Mouse (Mus musculus) intestine, postnatal 0 days (tissue): ENCODE measurements around the gene Sult2b1. TPM values are rescaled to one million over a fixed set of nuclear protein-coding genes. Genes with fewer than 3 reads are reported as not detected.

Experiments used
- ATAC-seq: fragments of 200-750 bp; cut with Nextera tagmentation; 2 replicates; pipeline ENCODE4 v1.8.0; 2017; ENCODE audit warnings: mild to moderate bottlenecking, moderate TSS enrichment, moderate library complexity
- H3K27ac ChIP-seq: fragments of 300-500 bp; sonication (generic); 2 replicates; pipeline ENCODE4 v1.5.1; 2014; ENCODE audit warnings: mild to moderate bottlenecking, low read depth, low read length, moderate library complexity
- H3K27me3 ChIP-seq: fragments of 300-500 bp; sonication (generic); replicated peaks from 2 replicates; pipeline ENCODE4 v1.6.1; 2014; ENCODE audit warnings: low read length, mixed read lengths; ENCODE audit not compliant: control insufficient read depth, insufficient read depth
- H3K36me3 ChIP-seq: fragments of 300-500 bp; sonication (generic); 2 replicates; pipeline ENCODE4 v1.6.1; 2014; ENCODE audit warnings: mild to moderate bottlenecking, moderate library complexity; ENCODE audit not compliant: control insufficient read depth, insufficient read depth
- H3K4me1 ChIP-seq: fragments of 300-500 bp; sonication (generic); replicated peaks from 2 replicates; pipeline ENCODE4 v1.6.1; 2014; ENCODE audit warnings: antibody characterized with exemption, low read length, mixed read lengths; ENCODE audit not compliant: control insufficient read depth, insufficient read depth
- H3K4me2 ChIP-seq: fragments of 300-500 bp; sonication (generic); replicated peaks from 2 replicates; pipeline ENCODE4 v1.6.1; 2014; ENCODE audit warnings: low read depth, mild to moderate bottlenecking, moderate library complexity
- H3K4me3 ChIP-seq: fragments of 300-500 bp; sonication (generic); 2 replicates; pipeline ENCODE4 v1.5.1; 2014; ENCODE audit warnings: low read depth, low read length
- H3K9ac ChIP-seq: fragments of 300-500 bp; sonication (generic); 2 replicates; pipeline ENCODE4 v1.6.1; 2014; ENCODE audit warnings: mild to moderate bottlenecking, low read depth, low read length
- H3K9me3 ChIP-seq: fragments of 300-500 bp; sonication (generic); 2 replicates; pipeline ENCODE4 v1.6.1; 2016; ENCODE audit warnings: mixed run types; ENCODE audit not compliant: control insufficient read depth
- CTCF ChIP-seq: sonication (generic); IDR thresholded peaks from 2 replicates; pipeline ENCODE4 v1.5.1; 2016; ENCODE audit warnings: low read depth, mild to moderate bottlenecking, control low read depth, antibody characterized with exemption, moderate library complexity
- WGBS: fragments of 180-500 bp; shearing (Covaris S2); extraction: QIAGEN DNeasy Blood & Tissue Kit; methylation state at CpG from one replicate; pipeline ENCODE4 v1.1.7; 2014; 5-methylcytosine and 5-hydroxymethylcytosine counted together
- polyA plus RNA-seq: library from polyadenylated mRNA; unstranded; fragments of >200 nt; fragmentation: Nextera tagmentation; extraction: Ambion mirVana; gene quantifications from 2 replicates; pipeline ENCODE4 v1.2.1, GENCODE M21; 2015

Gene Sult2b1
- 36.7 and 37.1 TPM in 2 replicates for polyA plus RNA-seq

DNA sequence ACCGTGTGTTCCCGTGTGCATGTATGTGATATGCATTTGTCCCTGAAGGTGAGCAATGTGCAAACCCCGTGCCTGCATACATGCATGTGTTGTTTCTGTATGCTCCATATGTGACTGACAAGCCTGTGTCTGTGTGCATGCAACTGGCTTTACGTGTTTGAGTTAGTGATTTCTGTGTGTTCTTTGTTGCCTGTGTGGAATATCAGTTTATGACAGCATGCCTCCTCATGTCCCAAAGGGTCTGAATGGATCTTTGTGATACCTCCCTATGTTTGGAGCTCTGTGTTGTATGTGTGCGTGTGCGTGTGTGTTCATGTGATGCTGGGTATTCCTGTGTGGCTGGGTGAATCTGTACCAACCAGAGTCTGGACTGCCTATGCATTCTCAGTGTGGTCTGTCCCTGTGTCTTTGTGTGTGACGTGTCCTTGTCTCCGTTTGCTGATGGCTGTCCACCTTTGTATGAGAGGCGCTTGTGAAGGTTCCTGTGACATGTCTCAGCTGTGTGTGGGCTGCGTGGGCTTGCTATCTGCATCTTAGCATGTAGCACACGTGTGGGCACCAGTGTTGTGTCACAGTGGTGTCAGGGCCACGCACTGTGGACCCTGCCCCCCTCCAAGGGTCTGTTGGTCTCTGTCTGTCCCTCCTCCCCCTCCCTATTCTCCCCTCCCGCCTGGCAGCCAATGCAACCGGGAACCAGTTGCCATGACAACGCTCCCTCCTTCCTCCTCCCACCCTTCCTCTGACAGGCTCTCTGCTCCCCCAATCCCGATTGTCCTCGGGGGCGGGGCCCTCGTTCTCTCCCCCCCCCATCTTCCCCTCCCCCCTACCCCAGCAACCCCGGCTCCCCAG is at the start of gene Sult2b1:
Gene Sult2b1 (minus strand): TSS at position 146 of the 849 bp plus-strand sequence.
- H3K27me3 ChIP-seq: peaks cover 32% of the 10 kb centered on the region
- H3K4me3 ChIP-seq: peak within 1 kb of the TSS; percentile 52
- no peak within 1 kb of the TSS for H3K27ac ChIP-seq
- H3K36me3 ChIP-seq: no peaks in the 10 kb centered on the region; the same call in 1 of the 2 replicates
- no peaks in the 10 kb centered on the region for H3K9me3 ChIP-seq
- peaks cover 12% of the 10 kb centered on the region; the same call in 1 of the 2 replicates for H3K4me1 ChIP-seq
- TF ChIP-seq CTCF: no peak
- peak within 1 kb of the TSS; percentile 51 for H3K9ac ChIP-seq
- whole genome bisulfite sequencing: 26% methylated on average over 17 of the region's 20 CpGs
- ATAC-seq: no peak
- H3K4me2 ChIP-seq: peak within 1 kb of the TSS; percentile 94

DNA sequence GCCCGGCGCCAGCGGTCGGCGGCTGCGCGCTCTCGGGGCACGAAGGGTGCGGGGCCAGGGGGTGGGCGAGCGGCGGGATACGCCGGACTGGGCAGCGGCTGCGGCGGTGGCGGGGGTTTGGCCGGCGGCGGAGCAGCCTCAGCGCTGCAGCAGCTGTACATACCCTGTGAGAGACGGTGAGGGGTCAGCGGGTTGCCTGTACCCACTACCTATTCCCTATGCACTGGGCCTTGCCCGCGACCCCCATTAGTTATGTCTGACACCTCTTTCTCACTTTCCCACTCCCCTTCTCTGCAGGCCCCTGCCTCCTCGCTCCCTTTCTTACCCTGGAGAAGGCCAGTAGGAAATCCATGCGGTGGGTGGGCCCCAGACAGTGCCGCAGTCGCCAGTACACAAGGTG is 49.5 kb upstream of the Sult2b1 start:
- peak overlapping the region; percentile 74 for H3K4me2 ChIP-seq
- no peaks in the 10 kb centered on the region; the same call in 1 of the 2 replicates for H3K4me1 ChIP-seq
- no peak for ATAC-seq
- H3K9me3 ChIP-seq: no peaks in the 10 kb centered on the region
- 7% methylated on average over 31 of the region's 31 CpGs for WGBS
- no peak overlapping the region for H3K9ac ChIP-seq
- H3K27me3 ChIP-seq: peaks cover 37% of the 10 kb centered on the region
- TF ChIP-seq CTCF: no peak
- no peak overlapping the region for H3K27ac ChIP-seq
- peak overlapping the region; percentile 46 for H3K4me3 ChIP-seq
- H3K36me3 ChIP-seq: 0 out of 2 replicates have a peak, but pooled peaks cover 1% of the 10 kb centered on the region

DNA sequence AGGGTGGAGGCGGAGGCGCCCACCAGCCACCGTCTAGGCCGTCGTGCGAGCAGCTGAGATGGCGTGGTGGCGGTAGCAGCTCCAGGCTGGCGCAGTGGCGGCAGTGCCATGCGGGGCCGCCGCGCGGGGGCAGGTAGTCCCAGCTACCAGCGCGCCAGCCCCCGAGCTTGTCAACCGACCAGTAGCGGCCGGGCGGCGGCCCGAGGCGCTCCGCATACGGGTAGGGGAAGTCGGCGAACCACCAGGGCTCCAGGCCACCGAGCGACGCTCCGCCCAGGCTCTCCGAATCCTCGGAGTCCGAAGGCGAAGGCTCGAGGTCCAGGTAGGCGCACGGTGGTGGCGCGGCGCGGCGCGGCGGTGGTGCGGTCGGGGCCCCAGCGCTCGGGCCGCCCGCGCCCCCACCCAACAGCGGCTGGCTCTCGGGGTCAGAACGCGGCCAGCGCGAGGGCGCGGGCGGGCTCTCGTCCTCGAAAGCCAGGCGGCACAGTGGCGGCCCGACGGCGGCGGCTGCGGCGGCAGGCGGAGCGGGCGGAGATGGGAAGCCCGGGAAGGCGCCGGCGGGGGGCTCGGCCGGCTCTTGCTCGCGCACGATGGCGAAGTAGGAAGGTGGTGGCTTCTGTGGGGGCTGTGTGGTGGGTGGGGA is 48.8 kb upstream of the Sult2b1 start:
- no peak for TF ChIP-seq CTCF
- peaks cover 8% of the 10 kb centered on the region; the same call in 1 of the 2 replicates for H3K36me3 ChIP-seq
- no peaks in the 10 kb centered on the region; the same call in 1 of the 2 replicates for H3K4me1 ChIP-seq
- H3K27me3 ChIP-seq: peaks cover 37% of the 10 kb centered on the region
- 0 out of 2 replicates have a peak overlapping the region, but pooled peaks have one; percentile 1 for H3K9ac ChIP-seq
- peak overlapping the region; percentile 46 for H3K4me3 ChIP-seq
- ATAC-seq: no peak
- H3K4me2 ChIP-seq: peak overlapping the region; percentile 74
- no peak overlapping the region for H3K27ac ChIP-seq
- no peaks in the 10 kb centered on the region for H3K9me3 ChIP-seq
- WGBS: 0% methylated on average over 84 of the region's 86 CpGs

DNA sequence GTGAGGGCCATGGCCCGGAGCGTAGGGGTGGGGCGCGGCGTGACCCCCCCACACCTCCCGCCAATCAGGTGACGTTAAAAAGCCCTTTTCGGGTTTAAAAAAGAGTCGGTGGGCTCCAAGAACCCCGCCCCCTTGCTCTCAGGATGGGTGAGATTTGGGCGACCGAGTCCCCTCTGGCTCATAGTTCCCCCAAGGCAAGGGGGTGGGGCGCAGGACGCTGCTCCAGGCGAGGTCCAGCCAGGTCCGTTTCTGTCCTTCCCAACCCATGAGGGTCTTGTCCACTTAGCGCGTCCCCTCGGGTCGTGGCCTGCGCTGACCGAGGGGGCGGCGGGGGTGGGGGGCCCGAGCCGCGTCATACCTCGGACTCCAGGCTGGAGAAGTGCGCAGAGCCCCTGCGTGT is 48.0 kb upstream of the Sult2b1 start:
- no peak overlapping the region for H3K9ac ChIP-seq
- ATAC-seq: no peak
- H3K4me2 ChIP-seq: peak overlapping the region; percentile 74
- H3K27ac ChIP-seq: no peak overlapping the region
- peaks cover 37% of the 10 kb centered on the region for H3K27me3 ChIP-seq
- H3K9me3 ChIP-seq: no peaks in the 10 kb centered on the region
- no peak for TF ChIP-seq CTCF
- WGBS: 14% methylated on average over 30 of the region's 30 CpGs
- H3K36me3 ChIP-seq: peaks cover 16% of the 10 kb centered on the region
- H3K4me1 ChIP-seq: no peaks in the 10 kb centered on the region; the same call in 1 of the 2 replicates
- H3K4me3 ChIP-seq: peak overlapping the region; percentile 46

DNA sequence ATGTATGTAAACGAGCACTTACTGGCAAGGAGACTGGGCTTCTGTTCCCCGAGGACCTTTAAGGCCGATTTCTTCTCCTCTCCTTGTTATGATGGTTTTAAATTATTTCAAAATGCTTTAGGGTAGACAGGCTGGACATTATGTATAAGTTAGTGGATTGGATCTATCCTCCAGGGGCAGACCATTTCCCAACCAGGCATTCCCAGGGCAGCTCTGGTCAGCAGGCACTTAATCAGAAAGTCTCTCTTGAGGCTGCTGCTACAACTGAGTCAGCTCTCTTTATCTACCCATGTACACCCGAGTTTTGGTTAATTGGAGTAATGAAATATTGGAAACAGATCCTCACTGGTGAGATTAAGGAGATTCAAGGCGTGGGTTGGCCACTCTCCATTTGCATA is 46.7 kb upstream of the Sult2b1 start:
- Histone ChIP-seq H3K4me3 (peak overlapping the region; percentile 93), H3K27ac (no peak overlapping the region), H3K4me2 (peak overlapping the region; percentile 88), H3K27me3 (peaks cover 37% of the 10 kb centered on the region), H3K9ac (no peak overlapping the region), H3K4me1 (no peaks in the 10 kb centered on the region; the same call in 1 of the 2 replicates), H3K9me3 (no peaks in the 10 kb centered on the region), H3K36me3 (peaks cover 29% of the 10 kb centered on the region)
- no peak for TF ChIP-seq CTCF
- WGBS: 19% methylated on average over 5 of the region's 5 CpGs
- ATAC-seq: peak; percentile 11; the same call in 1 of the 2 replicates

DNA sequence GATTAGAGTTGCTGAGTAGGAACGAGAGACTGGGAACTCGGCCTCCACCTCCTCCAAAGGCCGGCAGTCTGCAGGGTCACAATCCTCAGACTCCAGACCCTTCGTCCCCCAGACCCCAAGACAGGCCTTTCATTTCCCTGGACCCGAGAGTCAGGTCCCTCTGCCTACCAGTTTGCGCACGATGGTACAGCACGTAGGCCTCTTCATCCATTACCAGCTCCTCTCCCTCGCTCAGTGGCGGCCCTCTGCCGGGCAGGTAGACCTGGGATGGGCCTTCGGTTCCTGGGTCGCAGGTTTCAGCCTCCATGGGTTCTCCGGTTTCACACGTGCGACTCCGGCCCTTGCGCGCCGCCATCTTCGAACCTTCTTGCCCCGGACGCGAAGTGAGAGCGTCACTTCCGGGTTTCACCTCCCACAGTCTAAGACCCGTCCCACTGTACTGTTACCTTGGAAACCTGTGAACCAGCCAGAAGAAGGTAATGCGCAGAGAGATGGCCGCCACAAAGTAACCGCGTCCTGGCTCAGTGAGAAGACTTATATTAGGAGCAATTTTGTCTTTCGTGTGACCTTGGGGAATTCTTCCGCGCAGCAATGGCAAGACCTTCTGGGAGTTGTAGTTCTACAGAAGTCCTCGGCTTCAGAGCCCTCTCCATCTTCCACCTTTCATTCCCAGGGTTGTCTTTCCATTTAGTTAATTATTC is 46.1 kb upstream of the Sult2b1 start, which contains the start of gene Grwd1:
Gene Grwd1 (minus strand): TSS at position 518 of the 701 bp plus-strand sequence.
- Histone ChIP-seq H3K4me1 (no peaks in the 10 kb centered on the region; the same call in 1 of the 2 replicates), H3K27ac (no peak within 1 kb of the TSS; the same call in 1 of the 2 replicates), H3K4me3 (peak within 1 kb of the TSS; percentile 93), H3K36me3 (peaks cover 35% of the 10 kb centered on the region), H3K4me2 (peak within 1 kb of the TSS; percentile 88), H3K9ac (peak within 1 kb of the TSS; percentile 57), H3K27me3 (peaks cover 37% of the 10 kb centered on the region), H3K9me3 (no peaks in the 10 kb centered on the region)
- TF ChIP-seq CTCF: peak; percentile 21; the same call in 1 of the 2 replicates
- peak; percentile 81 for ATAC-seq
- under 1% methylated on average over 35 of the region's 35 CpGs for WGBS
